Mouse (Mus musculus): ENCODE data around the gene Abcc2. TPM values are rescaled to one million over a fixed set of nuclear protein-coding genes. Genes with fewer than 3 reads are reported as not detected.

Abcc2 gene
- polyA plus RNA-seq, 1 experiment from 2014 or later, result not detected

GRCm38 (mm10) chr19:43884668-43885498 lies 102.9 kb downstream of the Abcc2 start:
- Histone ChIP-seq H3K27me3 (ENCODE audit: insufficient read depth, low read length) (no peaks in the 10 kb centered on the region), H3K4me2 (peak overlapping the region; percentile 13; the same call in 1 of the 2 replicates), H3K36me3 (ENCODE audit: insufficient read depth) (no peaks in the 10 kb centered on the region), H3K4me1 (ENCODE audit: insufficient read depth) (peaks cover 20% of the 10 kb centered on the region), H3K27ac (ENCODE audit: low read depth) (peak overlapping the region; percentile 33; the same call in 1 of the 2 replicates), H3K9me3 (ENCODE audit: low read depth, low read length) (no peaks in the 10 kb centered on the region), H3K4me3 (ENCODE audit: low read depth, low read length) (no peak overlapping the region), H3K9ac (no peak overlapping the region)
- DNase-seq (no peak), ATAC-seq (ENCODE audit: insufficient read depth) (no peak)
- 56% methylated on average over 13 of the region's 13 CpGs for WGBS
- TF ChIP-seq CTCF (IDR thresholded peaks at IDR 0.05; ENCODE audit: low read depth), result no peak

- Histone ChIP-seq H3K36me3 (ENCODE audit: insufficient read depth) (no peaks in the 10 kb centered on the region), H3K4me3 (ENCODE audit: low read depth, low read length) (no peak overlapping the region), H3K9me3 (ENCODE audit: low read depth, low read length) (no peaks in the 10 kb centered on the region), H3K9ac (no peak overlapping the region), H3K27me3 (ENCODE audit: insufficient read depth, low read length) (no peaks in the 10 kb centered on the region), H3K4me1 (ENCODE audit: insufficient read depth) (peaks cover 13% of the 10 kb centered on the region; the same call in 1 of the 2 replicates), H3K27ac (ENCODE audit: low read depth) (no peak overlapping the region), H3K4me2 (no peak overlapping the region)
- DNase-seq (no peak), ATAC-seq (ENCODE audit: insufficient read depth) (no peak)
- WGBS, result 59% methylated on average over 12 of the region's 12 CpGs
- no peak for TF ChIP-seq CTCF (IDR thresholded peaks at IDR 0.05; ENCODE audit: low read depth)
Observed at GRCm38 (mm10) chr19:43886371-43887099, 104.5 kb downstream of the Abcc2 start.

GRCm38 (mm10) chr19:43887242-43887641 lies 105.2 kb downstream of the Abcc2 start:
- no peak for TF ChIP-seq CTCF (IDR thresholded peaks at IDR 0.05; ENCODE audit: low read depth)
- H3K4me1 ChIP-seq (ENCODE audit: insufficient read depth), result peaks cover 13% of the 10 kb centered on the region; the same call in 1 of the 2 replicates
- no peak for ATAC-seq (ENCODE audit: insufficient read depth)
- no peaks in the 10 kb centered on the region for H3K36me3 ChIP-seq (ENCODE audit: insufficient read depth)
- H3K27me3 ChIP-seq (ENCODE audit: insufficient read depth, low read length), result no peaks in the 10 kb centered on the region
- 79% methylated on average over 5 of the region's 5 CpGs for WGBS
- no peak overlapping the region for H3K4me2 ChIP-seq
- no peak overlapping the region for H3K4me3 ChIP-seq (ENCODE audit: low read depth, low read length)
- no peak for DNase-seq
- no peak overlapping the region for H3K9ac ChIP-seq
- no peaks in the 10 kb centered on the region for H3K9me3 ChIP-seq (ENCODE audit: low read depth, low read length)
- H3K27ac ChIP-seq (ENCODE audit: low read depth), result no peak overlapping the region

GRCm38 (mm10) chr19:43887725-43888124 lies 105.7 kb downstream of the Abcc2 start:
- Histone ChIP-seq H3K27ac (ENCODE audit: low read depth) (no peak overlapping the region), H3K27me3 (ENCODE audit: insufficient read depth, low read length) (no peaks in the 10 kb centered on the region), H3K4me3 (ENCODE audit: low read depth, low read length) (0 out of 2 replicates have a peak overlapping the region, but pooled peaks have one; percentile 1), H3K36me3 (ENCODE audit: insufficient read depth) (no peaks in the 10 kb centered on the region), H3K4me1 (ENCODE audit: insufficient read depth) (peaks cover 13% of the 10 kb centered on the region; the same call in 1 of the 2 replicates), H3K4me2 (peak overlapping the region; percentile 39), H3K9ac (no peak overlapping the region), H3K9me3 (ENCODE audit: low read depth, low read length) (no peaks in the 10 kb centered on the region)
- ATAC-seq (ENCODE audit: insufficient read depth) (no peak), DNase-seq (no peak)
- TF ChIP-seq CTCF (IDR thresholded peaks at IDR 0.05; ENCODE audit: low read depth), result no peak
- 70% methylated on average over 2 of the region's 2 CpGs for WGBS

Other genes starting within 250 kb of the Abcc2 start
- gene Nkx2-3, start 169.9 kb upstream of the Abcc2 start, polyA plus RNA-seq (2014; fragmentation: Nextera tagmentation; extraction: Ambion mirVana), result not detected in 2 replicates
- gene Slc25a28, start 107.3 kb upstream of the Abcc2 start, polyA plus RNA-seq (2014; fragmentation: Nextera tagmentation; extraction: Ambion mirVana), result 12.1 and 13.0 TPM in 2 replicates
- 15.1 and 15.2 TPM in 2 replicates for gene Entpd7, start 92.5 kb upstream of the Abcc2 start, polyA plus RNA-seq (2014; fragmentation: Nextera tagmentation; extraction: Ambion mirVana)
- 11.6 and 12.7 TPM in 2 replicates for gene Cutc, start 29.2 kb upstream of the Abcc2 start, polyA plus RNA-seq (2014; fragmentation: Nextera tagmentation; extraction: Ambion mirVana)
- 6.8 and 11.0 TPM in 2 replicates for gene Cox15, start 29.2 kb upstream of the Abcc2 start, polyA plus RNA-seq (2014; fragmentation: Nextera tagmentation; extraction: Ambion mirVana)
- 22.4 and 24.2 TPM in 2 replicates for gene Dnmbp, start 158.0 kb downstream of the Abcc2 start, polyA plus RNA-seq (2014; fragmentation: Nextera tagmentation; extraction: Ambion mirVana)
- 5.4 and 7.5 TPM in 2 replicates for gene Cpn1, start 204.4 kb downstream of the Abcc2 start, polyA plus RNA-seq (2014; fragmentation: Nextera tagmentation; extraction: Ambion mirVana)
- gene Cyp2c23, start 247.0 kb downstream of the Abcc2 start, polyA plus RNA-seq (2014; fragmentation: Nextera tagmentation; extraction: Ambion mirVana), result 0.41 and 0.42 TPM in 2 replicates